Comparison of ENCODE assay signal across 8 mouse cellular contexts in the genomic region with DNA sequence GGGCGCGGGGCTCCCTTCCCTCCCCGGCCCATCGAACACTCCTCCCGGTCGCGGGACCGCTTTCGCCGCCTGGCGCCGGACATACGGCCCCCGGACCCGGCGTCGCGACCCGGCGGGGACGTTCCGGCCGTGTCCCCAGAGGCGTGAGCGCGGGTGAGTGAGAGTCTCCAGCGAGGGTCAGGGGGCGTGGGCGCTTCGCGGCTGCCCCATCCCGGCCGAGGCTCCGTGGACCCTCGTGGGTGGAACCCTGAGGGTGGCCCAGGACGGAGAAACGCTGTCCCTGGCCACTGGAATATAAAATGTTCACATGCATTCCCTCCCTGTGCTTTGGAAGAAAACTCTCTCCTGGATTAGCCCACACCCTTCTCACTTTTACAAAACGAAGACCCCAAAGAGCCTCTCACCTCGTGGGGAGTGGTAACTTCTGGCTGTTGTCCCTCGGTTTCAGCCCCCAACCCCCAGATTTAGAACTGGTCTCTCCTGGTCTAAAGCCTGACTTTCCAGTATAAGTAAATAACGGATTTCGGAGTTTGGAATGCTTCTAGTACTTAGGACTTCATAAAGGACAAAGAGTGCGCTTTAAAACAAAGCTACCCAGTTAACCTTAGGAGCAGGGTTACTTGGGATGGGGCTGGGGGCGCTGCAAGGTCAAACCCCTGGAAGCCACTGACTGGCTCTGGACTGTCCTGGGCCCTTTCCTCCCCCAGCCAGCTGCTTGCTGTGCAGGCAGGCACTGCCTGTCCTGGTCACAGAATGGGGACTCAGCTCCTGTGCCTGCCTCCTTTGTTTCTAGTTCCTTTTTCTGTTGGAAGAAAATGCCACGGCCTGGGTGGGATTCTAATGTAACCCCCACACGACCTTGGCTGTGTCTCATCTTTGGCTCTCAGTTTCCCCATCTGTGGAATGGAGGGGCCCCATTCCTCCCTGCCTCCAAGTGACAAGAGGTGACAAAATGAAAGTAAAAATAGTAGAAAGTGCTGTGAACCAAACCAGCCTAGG. TPM values are rescaled to one million over a fixed set of nuclear protein-coding genes. Genes with fewer than 3 reads are reported as not detected.
DNase-seq lines count a peak whose midpoint lies in the region; ATAC-seq and TF ChIP-seq lines count a peak whose summit lies in the region.

No protein-coding gene starts in this region.

- no peak for TF ChIP-seq POLR2A in limb, embryonic 14.5 days (IDR thresholded peaks at IDR 0.05; ENCODE audit: borderline replicate concordance, extremely low read depth, insufficient read depth, insufficient read length)

- no peak for DNase-seq in layer of hippocampus, adult 2 months (ENCODE audit: low spot score in 2 of 2)
- DNase-seq in layer of hippocampus, adult 11-12 months (ENCODE audit: low spot score): no peak
- peak; percentile 84 for DNase-seq in heart, embryonic 10.5 days (ENCODE audit: low spot score)
- DNase-seq in limb, embryonic 14.5 days (ENCODE audit: low spot score): no peak
- peak; percentile 77 for DNase-seq in neural tube, embryonic 10.5 days (ENCODE audit: extremely low spot score, low spot score)
- no peak for DNase-seq in gastrocnemius, adult 18-20 months (ENCODE audit: low spot score)
- no peak for DNase-seq in frontal cortex, postnatal 10 days (ENCODE audit: low spot score in 2 of 2)

- H3K27ac ChIP-seq in layer of hippocampus, adult 2 months: peak overlapping the region; percentile 91
- H3K27ac ChIP-seq in brown adipose tissue, adult 24 weeks (replicated peaks; ENCODE audit: low read depth, low read length): peak overlapping the region; percentile 97
- H3K27ac ChIP-seq in heart, embryonic 10.5 days: peak overlapping the region; percentile 97
- H3K27ac ChIP-seq in limb, embryonic 14.5 days (replicated peaks; ENCODE audit: low read depth, low read length): peak overlapping the region; percentile 30; the same call in 1 of the 2 replicates

- H3K4me2 ChIP-seq in limb, embryonic 14.5 days (replicated peaks; ENCODE audit: low read depth, low read length, severe bottlenecking): peak overlapping the region; percentile 93

- no peak; the same call in 1 of the 2 replicates for ATAC-seq in limb, embryonic 14.5 days (ENCODE audit: low FRiP score, low read depth)

- 2% methylated on average over 46 of the region's 46 CpGs for WGBS in heart, embryonic 10.5 days
- 1% methylated on average over 36 of the region's 46 CpGs for WGBS in limb, embryonic 14.5 days

- H3K9me3 ChIP-seq in heart, embryonic 10.5 days: no peaks in the 10 kb centered on the region
- no peaks in the 10 kb centered on the region for H3K9me3 ChIP-seq in limb, embryonic 14.5 days (ENCODE audit: control insufficient read depth, low read length)

- 0 out of 2 replicates have a peak, but pooled peaks cover 5% of the 10 kb centered on the region for H3K36me3 ChIP-seq in heart, embryonic 10.5 days
- H3K36me3 ChIP-seq in limb, embryonic 14.5 days (ENCODE audit: control insufficient read depth, insufficient read depth, low read length): no peaks in the 10 kb centered on the region

- H3K4me1 ChIP-seq in brown adipose tissue, adult 24 weeks (ENCODE audit: control insufficient read depth, insufficient read depth, insufficient read length, low read length): peaks cover 49% of the 10 kb centered on the region
- peaks cover 54% of the 10 kb centered on the region for H3K4me1 ChIP-seq in heart, embryonic 10.5 days
- peaks cover 30% of the 10 kb centered on the region for H3K4me1 ChIP-seq in limb, embryonic 14.5 days (ENCODE audit: control insufficient read depth, insufficient read depth, low read length)

- no peaks in the 10 kb centered on the region for H3K27me3 ChIP-seq in heart, embryonic 10.5 days (ENCODE audit: insufficient read depth, poor library complexity, severe bottlenecking)
- no peaks in the 10 kb centered on the region for H3K27me3 ChIP-seq in limb, embryonic 14.5 days (ENCODE audit: control insufficient read depth, insufficient read depth, low read length)

- H3K4me3 ChIP-seq in layer of hippocampus, adult 2 months: peak overlapping the region; percentile 87
- peak overlapping the region; percentile 100 for H3K4me3 ChIP-seq in brown adipose tissue, adult 24 weeks (ENCODE audit: insufficient read depth, low read depth, low read length)
- peak overlapping the region; percentile 92 for H3K4me3 ChIP-seq in heart, embryonic 10.5 days
- peak overlapping the region; percentile 87 for H3K4me3 ChIP-seq in limb, embryonic 14.5 days (replicated peaks; ENCODE audit: low read length)

- H3K9ac ChIP-seq in limb, embryonic 14.5 days (ENCODE audit: low read depth, low read length, severe bottlenecking): peak overlapping the region; percentile 94

- TF ChIP-seq CTCF in layer of hippocampus, adult 2 months (conservative IDR thresholded peaks at IDR 0.05): 0 out of 2 replicates have a peak, but pooled peaks have one; percentile 0

RNA-seq across cellular contexts. Expression of gene Heg1, which starts 0.8 kb away (rescaled TPM):
- total RNA-seq in layer of hippocampus, adult 2 months (2021): 10 to 100 TPM; 24.6 to 28.8 TPM
- polyA plus RNA-seq in brown adipose tissue, adult 24 weeks (2012; ENCODE audit: insufficient read depth, insufficient read length, missing spikeins): 23.0 and 34.7 TPM in 2 replicates
- polyA plus RNA-seq in heart, embryonic 10.5 days (2016; fragmentation: Nextera tagmentation; extraction: Ambion mirVana): 26.3 and 33.0 TPM in 2 replicates
- polyA plus RNA-seq in limb, embryonic 14.5 days (2012; rRNA removed): 22.0 and 27.8 TPM in 2 replicates
- polyA plus RNA-seq in limb, embryonic 14.5 days (2014; fragmentation: Nextera tagmentation; extraction: Ambion mirVana): 20.7 and 20.8 TPM in 2 replicates
- 10 to 100 TPM; 20.8 to 34.1 TPM for total RNA-seq in gastrocnemius, adult 18-20 months (2021)

Comparison
In these comparisons a context has a peak if more than half of its experiments do, and no peak if none do; other contexts are left out.
1. DNase-seq: peak in heart, embryonic 10.5 days (single experiment) and neural tube, embryonic 10.5 days (single experiment); none in layer of hippocampus, adult 2 months (0 of 2), layer of hippocampus, adult 11-12 months (single experiment), limb, embryonic 14.5 days (single experiment), gastrocnemius, adult 18-20 months (single experiment) and frontal cortex, postnatal 10 days (0 of 2).
2. H3K27ac ChIP-seq: peak in every context shown above with its lines; median percentile 97 in brown adipose tissue, adult 24 weeks; 97 in heart, embryonic 10.5 days; 91 in layer of hippocampus, adult 2 months; 30 in limb, embryonic 14.5 days.
3. Peak in every context shown above with its lines, with median percentiles within 50 percentile points of each other: H3K4me3 ChIP-seq.